Mouse (Mus musculus) fat pad, adult 2 months (tissue): ENCODE measurements around the gene Mapk9.

Experiments
- DNase-seq: peaks from one replicate; pipeline ENCODE4 v3.0.0-alpha.2; 2011; ENCODE audit warnings: low read depth, low spot score; ENCODE audit errors: extremely low read depth

The Mapk9 gene

DNA sequence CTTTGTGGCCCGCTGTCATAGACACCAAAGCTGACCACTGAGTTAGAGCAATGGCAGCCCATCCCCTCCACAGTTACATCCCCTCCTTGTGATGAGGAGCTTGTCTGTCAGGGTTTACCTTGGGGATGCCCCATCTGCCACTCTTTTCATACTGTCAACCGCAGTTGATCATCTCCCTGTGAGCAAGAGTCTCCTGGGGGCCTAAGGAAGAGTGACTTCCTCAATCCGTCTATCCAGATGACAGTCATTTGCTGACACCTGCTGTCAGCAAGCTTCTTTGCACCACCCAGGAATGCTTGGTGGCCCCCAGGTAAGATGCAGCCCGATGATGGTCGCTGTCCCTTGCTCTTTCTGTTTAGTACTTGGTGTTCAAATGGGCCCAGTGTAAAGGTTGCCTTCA is 41.9 kb downstream of the Mapk9 start:
- no peak for DNase-seq

DNA sequence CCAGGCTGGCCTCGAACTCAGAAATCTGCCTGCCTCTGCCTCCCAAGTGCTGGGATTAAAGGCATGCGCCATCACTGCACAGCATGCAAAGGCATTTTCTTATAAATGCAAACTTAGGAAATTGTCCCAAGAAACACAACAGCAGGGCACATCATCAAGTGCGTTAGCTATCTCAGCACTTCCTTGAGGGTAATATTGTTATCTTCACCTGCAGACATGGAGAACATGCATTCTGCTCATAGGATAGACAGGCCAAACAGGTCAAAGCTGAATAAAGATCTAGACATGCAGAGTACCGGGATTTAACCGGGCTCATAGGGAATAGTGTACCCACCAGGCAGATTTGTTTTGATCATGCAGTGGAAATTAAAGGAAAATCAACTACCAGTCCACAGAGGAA is 45.4 kb downstream of the Mapk9 start:
- no peak for DNase-seq

DNA sequence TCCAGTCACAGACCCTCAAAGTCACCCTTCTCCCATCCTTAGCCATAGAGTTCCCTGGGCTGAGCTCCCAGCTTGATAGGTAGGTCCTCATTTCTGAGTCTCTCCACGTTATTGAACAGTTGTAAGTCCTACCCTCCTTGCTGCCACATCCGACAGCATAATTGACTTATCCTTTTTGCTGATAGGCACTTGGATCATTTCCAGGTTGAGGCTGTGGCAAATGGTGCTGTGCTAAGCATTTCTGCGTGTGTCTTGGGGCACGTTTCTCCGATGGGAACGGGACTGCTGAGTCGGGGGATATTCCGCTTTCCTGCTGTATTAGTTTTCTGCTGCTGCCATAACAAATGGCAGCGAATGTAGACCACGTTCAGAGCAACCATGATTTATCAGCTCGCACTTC is 47.3 kb downstream of the Mapk9 start:
- DNase-seq: no peak

DNA sequence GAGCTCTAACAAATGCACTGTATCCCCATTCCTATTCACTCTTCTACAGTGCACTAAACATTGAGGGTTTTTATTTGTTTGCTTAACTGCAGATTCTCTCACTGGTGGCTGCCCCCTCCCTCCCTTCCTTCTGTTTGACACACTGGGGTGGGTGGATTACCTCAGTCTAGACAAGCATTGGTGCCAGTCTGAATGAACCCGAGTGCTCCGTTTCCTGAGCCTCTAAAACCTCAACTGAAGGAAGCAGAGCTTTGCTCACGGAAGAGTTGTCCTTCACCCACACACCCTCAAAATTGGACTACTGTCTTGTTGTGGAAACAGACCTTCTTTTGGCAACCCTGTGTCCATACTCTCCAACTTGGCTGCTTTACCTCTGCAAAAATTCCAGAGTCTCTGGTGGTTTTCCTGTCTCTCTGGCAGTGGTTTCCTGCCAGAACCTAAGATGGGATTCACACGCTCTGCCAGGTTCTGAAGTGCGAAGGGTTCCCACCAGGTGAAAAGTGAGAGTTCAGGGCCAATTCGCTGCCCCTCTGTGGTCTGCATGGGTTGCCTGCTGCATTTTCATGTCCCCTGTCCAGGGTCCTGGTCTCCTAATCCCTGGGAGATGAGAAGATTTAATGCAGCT is 49.5 kb downstream of the Mapk9 start:
- no peak for DNase-seq

DNA sequence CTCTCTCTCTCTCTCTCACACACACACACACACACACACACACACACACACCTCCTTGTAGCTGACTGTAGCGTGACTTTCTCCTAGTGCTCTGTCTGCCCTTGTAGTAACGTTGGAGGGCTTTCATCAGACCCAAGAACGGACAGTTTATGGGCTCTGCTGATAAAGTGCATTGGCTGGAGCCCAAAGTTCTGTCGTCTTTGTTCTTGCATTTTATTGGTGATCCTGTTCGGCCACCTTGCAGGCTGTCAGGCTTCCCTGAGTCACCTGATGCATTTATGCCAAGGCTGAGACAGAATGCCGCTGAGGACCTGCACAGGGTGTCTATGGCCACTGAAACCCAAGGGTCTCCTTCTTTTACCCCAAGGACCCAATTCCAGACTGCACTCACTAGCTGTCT is 53.5 kb downstream of the Mapk9 start:
- no peak for DNase-seq

DNA sequence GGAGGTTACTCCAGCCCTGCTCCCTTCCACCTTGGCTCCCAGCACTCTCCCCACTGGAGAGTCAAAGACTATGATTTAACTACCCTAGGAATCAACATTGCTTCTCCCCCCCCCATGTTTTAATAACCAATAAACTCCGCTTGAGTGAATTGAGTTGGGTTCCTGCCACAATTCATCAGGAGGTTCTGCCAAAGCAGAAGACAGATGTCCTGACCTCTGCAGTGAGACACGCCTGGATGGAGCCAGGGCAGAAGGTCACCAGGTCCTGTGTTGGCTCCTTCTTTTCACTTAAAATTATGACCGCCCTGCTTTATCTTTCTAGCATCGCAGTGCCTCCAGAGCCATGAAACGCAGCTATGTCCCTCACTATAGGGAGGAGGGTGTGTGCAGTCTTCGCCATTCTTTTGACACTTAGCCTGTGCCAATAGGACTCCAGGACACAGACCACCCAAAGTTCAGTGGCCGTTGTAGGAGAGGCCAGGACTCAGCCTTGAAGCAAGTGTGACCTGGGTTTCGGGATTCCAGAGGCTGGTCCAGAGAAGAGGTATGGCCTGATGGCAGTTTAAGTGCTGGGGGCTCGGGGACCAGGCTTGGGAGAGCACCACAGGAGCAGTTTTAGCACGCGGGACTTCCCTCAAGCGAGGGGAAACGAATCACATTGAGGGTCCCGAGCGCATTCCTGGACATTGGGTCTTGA is 54.6 kb downstream of the Mapk9 start:
- no peak for DNase-seq

DNA sequence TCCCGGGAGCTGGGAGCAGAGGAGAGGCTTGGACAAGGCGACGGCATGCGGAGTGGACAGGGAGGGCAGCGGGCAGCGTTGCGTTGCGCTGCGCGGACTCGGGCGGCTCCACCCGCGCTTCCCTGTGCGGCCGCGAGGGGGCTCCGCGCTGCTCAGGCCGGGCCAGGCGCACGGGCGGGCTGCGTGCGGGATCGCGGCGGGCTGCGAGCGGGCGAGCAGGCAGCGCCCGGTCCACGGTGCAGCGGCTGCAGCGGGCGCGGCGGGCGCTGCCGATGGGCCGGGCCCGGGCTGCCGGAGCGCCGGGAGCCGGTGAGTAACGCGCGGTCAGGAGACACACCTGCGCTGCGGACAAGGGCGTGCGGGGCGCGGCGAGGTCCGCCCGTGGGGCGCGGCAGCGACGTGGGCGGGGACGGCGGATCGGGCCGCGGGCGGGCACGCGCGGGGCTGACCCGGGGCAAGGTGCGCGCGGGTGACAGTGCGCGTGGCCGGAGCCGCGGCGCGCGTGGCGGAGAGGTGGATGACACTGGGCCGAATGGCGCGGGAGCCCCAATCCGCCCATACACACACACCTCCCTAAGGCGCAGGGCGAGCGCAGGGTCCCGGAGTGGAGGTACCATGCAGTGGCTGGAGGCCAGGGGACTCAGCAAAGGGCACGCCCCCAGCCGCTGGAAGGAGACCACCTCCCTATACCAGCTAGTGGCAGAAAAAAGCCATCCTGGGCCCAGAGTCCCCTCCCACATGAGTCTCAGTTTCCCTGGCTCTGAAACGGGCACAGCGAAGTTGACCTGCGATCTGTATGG is 55.3 kb downstream of the Mapk9 start, which contains the start of gene Rasgef1c:
Gene Rasgef1c (plus strand): TSS at position 177 of the 800 bp plus-strand sequence.
- DNase-seq: no peak

DNA sequence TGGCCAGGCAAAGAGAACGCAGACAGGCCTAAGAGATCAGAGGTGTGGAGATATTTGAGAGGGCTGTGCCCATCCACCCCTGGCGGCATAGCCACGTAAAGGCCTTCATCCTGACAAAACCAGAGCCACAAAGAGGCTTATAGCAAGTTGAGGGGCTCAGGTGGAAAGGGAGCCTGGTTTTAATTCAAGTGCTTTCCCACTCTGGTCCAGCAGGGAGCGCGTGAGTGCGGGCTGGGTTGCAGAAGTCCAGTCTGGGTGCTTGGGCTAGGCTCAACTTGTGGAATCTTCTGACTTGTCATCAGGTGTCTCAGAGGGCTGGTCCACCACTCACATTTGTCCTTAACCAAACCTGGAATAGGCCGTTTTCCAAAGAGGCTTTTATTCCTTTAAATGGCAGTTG is 56.8 kb downstream of the Mapk9 start:
- DNase-seq: no peak

DNA sequence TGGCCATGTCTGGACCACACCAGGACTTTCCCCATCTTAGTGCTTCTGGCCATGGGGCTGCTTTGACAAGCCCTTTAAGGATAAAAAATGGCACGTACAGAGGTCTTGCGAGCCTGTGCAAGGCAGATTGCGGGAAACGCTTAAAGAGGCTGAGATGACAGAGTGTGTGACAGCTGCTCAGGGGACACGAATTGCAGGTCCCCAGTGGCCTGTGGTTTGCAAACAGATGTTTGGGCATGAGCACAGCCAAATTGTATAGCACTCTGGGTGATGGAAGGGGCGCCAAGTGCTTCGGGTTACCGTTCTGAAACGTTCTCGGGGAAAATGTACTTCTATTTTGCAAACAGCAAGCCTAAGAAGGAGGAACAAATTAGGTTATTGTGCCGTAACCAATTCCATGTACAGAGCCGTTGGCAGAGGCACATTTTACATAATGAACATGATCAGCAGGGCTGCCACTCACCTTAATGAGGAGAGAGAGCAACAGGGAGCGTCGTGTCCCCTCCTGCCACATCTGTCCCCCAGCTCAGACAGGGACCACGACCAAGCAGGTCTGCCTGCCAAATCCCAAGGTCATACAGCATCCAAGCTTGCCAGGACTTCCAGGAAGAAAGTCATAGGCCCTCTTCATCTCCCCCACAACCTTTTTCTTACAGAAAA is 72.1 kb downstream of the Mapk9 start:
- DNase-seq: no peak

DNA sequence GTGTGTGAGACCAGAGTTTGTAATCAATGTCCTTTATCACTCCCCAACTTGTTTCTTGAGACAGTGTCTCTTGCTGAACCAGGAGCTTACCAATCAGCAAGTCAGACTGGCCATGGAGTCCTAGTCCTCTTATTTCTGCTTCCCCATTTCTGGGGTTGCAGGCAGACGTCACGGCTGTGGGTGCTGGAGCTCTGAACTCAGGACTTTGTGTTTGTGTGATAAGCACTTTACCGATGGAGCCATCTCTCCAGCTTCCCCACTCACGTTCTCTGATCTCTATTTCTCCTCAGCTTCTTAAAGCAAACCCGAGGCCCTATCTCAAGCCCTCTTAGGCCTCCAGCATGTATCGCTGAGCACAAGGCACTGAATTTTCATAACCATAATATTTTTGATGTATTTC is 72.8 kb downstream of the Mapk9 start:
- no peak for DNase-seq

DNA sequence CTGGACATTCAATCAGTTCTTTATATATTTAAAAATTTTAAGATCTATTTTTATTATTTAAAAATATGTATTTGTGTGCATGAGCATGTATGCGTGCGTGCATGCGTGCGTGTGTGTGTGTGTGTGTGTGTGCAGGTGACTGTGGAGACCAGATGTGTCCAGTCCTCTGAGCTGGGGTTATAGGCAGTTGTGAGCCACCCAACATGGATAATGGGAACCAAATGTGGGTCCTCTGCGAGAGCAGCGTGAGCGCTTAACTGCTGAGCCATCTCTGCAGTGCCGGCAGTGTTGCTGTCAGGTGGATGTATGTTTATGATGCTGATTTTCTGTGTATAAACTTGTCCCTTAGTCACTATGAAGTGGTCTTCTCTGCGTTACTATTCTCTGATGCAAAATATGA is 77.0 kb downstream of the Mapk9 start:
- DNase-seq: no peak

DNA sequence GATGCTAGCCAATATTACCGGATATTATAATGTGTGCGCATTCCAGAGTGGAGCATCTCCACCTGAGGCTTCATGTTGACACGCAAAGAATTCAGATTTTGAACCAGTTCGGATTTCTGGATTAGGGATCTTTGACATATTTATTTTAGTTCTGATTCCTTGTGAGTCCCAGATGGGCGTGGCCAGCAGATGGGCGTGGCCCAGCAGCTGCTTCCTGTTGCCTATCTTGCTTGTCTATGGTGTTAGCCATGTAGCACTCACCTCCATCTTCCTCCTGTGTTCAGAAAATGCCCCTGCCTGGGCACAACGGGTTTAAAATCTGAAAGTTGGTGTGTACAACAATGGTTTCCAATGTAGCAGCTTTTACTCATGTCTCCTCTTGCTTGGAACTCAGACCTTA is 79.6 kb downstream of the Mapk9 start:
- no peak for DNase-seq

DNA sequence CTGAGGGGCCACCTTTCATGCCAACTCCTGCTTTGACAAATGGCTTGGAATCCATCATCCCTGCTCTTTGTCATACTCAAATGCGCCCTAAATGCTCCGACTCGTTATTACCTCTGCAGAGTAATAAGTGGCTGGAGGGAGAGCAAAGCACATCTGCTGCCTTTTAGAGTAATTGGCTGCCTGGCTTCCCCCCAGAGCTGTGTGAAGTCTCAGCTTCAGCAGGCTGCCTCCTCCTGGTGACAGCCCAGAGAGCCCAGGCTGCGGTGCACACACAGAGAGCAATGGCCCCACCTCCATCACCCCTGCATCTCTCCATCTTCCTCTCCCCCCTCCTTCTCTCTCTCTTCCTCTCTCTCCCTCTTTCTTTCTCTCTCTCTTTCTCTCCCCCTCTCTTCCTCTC is 80.6 kb downstream of the Mapk9 start:
- no peak for DNase-seq

DNA sequence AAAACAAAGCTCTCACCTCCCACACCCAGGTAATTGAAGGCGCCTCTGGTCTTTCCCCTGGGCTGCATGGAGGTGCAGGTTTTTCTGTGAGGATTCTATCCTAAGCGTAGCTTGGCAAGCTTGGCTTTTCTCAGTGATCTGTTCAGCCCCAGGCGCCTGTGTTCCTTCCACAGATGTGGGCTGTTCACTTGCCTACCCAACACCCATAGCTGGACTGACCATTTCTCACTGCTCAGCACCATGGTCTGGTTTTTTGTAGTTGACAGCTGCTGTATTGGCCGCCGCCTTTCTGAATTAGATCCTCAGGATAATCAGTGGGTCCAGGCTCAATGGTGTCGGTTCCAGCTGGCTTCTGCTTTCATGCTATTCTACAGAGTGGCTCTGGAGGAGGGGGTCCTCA is 81.1 kb downstream of the Mapk9 start:
- no peak for DNase-seq

DNA sequence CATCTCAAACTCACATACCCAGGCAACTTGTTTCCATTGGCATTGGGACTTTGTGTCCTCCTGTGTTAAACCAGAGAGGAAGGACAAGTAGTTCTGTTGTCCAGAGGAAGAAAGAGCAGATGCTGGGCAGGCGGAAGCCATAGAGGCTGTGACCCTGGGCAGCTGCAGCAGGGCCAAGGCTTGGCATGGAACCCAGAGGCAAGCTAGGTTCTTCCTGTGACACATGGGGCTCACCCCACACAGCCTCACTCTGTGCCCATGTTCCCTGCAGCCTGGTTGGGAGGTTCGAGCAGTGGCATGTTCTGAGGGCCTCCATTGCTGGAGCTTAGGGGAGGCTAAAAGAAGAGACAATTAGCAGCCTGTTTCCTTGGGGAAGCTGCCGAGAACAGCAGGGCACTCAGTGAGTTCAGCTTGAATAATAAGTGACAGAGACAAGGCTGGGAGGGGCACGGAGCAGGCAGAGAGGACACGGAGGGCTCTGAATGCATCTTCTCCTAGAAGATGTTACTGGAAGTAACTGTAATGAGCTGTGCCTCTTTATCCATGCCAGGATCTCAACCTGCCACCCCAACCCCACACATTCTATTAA is 84.6 kb downstream of the Mapk9 start:
- DNase-seq: no peak

DNA sequence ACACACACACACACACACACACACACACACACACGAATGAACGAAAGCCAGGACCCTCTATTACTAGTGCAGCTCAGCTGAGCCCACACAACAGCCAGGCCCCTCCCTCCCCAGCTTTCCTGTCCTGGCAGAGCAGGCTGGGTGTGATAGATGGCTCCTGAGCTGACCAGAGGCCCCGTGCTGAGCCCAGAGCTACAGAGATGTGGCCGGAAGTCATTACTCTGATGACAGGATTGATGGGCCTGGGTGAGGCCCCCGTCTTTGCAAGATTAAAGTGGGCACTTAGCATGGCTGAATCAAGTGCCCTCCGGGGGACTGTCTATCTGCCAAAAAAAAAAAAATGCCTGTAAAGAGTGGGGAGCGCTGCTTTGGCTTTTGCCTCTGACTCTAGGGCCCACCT is 85.3 kb downstream of the Mapk9 start:
- DNase-seq: no peak

DNA sequence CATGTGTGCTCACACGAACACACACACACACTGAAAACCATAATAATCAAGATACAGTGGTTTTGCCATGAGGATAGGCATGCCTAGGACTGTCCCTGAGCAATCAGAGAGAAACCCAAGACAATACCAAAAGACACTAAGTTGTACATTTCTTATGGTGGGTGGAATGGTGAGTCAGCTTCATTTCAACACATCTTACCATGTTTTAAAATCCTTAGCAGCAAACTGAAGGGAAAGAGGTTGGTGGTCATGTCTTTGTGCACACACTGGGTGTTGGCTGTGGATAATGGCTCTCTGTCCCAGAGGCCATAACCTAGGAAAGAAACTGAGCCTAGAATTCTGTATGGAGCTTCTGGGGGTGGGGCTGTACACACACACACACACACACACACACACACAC is 87.3 kb downstream of the Mapk9 start:
- DNase-seq: no peak

DNA sequence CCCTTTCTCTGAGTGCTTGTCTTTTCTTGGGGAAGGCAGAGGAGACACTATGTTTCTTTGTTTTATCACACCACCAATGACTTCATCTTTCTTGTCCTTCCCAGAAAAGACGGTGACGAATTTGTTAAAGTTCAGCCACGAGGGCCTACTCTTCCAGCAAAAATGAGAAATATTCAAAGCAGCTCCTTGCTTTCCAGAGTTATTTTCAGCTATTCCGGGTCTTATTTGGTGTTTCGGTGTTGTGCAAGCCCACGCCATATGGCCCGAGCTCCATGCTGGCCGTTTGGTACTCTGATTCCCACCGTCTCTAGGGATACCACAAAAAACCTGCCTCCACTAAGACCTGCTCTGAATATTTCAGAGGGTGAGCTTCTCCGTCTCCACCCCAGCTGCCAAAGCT is 87.8 kb downstream of the Mapk9 start:
- DNase-seq: no peak
